Mouse (Mus musculus): Measurements from ENCODE around the gene Pde4b. TPM values are rescaled to one million over a fixed set of nuclear protein-coding genes. Genes with fewer than 3 reads are reported as not detected.

The Pde4b gene
- polyA plus RNA-seq, 1 experiment from 2014 or later, result 51.2 TPM

GRCm38 (mm10) chr4:102594506-102594905 lies 507.2 kb downstream of the Pde4b start:
- no peaks in the 10 kb centered on the region; the same call in 1 of the 2 replicates for H3K36me3 ChIP-seq (ENCODE audit: control insufficient read depth, insufficient read depth, low read length)
- no peak overlapping the region for H3K4me2 ChIP-seq (ENCODE audit: low read depth, low read length)
- peaks cover 2% of the 10 kb centered on the region; the same call in 1 of the 2 replicates for H3K4me1 ChIP-seq (ENCODE audit: control insufficient read depth, insufficient read depth, low read length)
- ATAC-seq (ENCODE audit: low read depth), result no peak
- no peak overlapping the region for H3K27ac ChIP-seq (ENCODE audit: low read depth, low read length)
- H3K9ac ChIP-seq (replicated peaks; ENCODE audit: low read depth, low read length), result no peak overlapping the region
- 76% methylated on average over 3 of the region's 3 CpGs for WGBS
- H3K4me3 ChIP-seq (ENCODE audit: low read depth, low read length), result no peak overlapping the region
- H3K9me3 ChIP-seq (ENCODE audit: control insufficient read depth, low read length), result no peaks in the 10 kb centered on the region
- no peaks in the 10 kb centered on the region for H3K27me3 ChIP-seq (ENCODE audit: control insufficient read depth, insufficient read depth, low read length)

GRCm38 (mm10) chr4:102603968-102604367 lies 516.6 kb downstream of the Pde4b start:
- H3K4me2 ChIP-seq (ENCODE audit: low read depth, low read length), result no peak overlapping the region
- WGBS, result 52% methylated on average over 2 of the region's 3 CpGs
- no peaks in the 10 kb centered on the region for H3K27me3 ChIP-seq (ENCODE audit: control insufficient read depth, insufficient read depth, low read length)
- no peak overlapping the region for H3K27ac ChIP-seq (ENCODE audit: low read depth, low read length)
- no peak overlapping the region for H3K4me3 ChIP-seq (ENCODE audit: low read depth, low read length)
- no peak for ATAC-seq (ENCODE audit: low read depth)
- H3K9me3 ChIP-seq (ENCODE audit: control insufficient read depth, low read length), result no peaks in the 10 kb centered on the region
- 0 out of 2 replicates have a peak, but pooled peaks cover 2% of the 10 kb centered on the region for H3K36me3 ChIP-seq (ENCODE audit: control insufficient read depth, insufficient read depth, low read length)
- no peak overlapping the region for H3K9ac ChIP-seq (replicated peaks; ENCODE audit: low read depth, low read length)
- no peaks in the 10 kb centered on the region for H3K4me1 ChIP-seq (ENCODE audit: control insufficient read depth, insufficient read depth, low read length)

- WGBS, result 96% methylated on average over 8 of the region's 8 CpGs
- no peaks in the 10 kb centered on the region for H3K36me3 ChIP-seq (ENCODE audit: control insufficient read depth, insufficient read depth, low read length)
Observed at GRCm38 (mm10) chr4:102605231-102605630, 517.9 kb downstream of the Pde4b start.

GRCm38 (mm10) chr4:102605722-102606341 lies 518.5 kb downstream of the Pde4b start:
- Histone ChIP-seq H3K27me3 (ENCODE audit: control insufficient read depth, insufficient read depth, low read length) (no peaks in the 10 kb centered on the region), H3K9ac (replicated peaks; ENCODE audit: low read depth, low read length) (no peak overlapping the region), H3K4me2 (ENCODE audit: low read depth, low read length) (no peak overlapping the region), H3K9me3 (ENCODE audit: control insufficient read depth, low read length) (no peaks in the 10 kb centered on the region), H3K36me3 (ENCODE audit: control insufficient read depth, insufficient read depth, low read length) (no peaks in the 10 kb centered on the region), H3K4me1 (ENCODE audit: control insufficient read depth, insufficient read depth, low read length) (no peaks in the 10 kb centered on the region), H3K4me3 (ENCODE audit: low read depth, low read length) (no peak overlapping the region), H3K27ac (ENCODE audit: low read depth, low read length) (no peak overlapping the region)
- 80% methylated on average over 4 of the region's 4 CpGs for WGBS
- ATAC-seq (ENCODE audit: low read depth), result no peak

More at GRCm38 (mm10) chr4:102605231-102605630, 517.9 kb downstream of the Pde4b start:
- no peak overlapping the region for H3K27ac ChIP-seq (ENCODE audit: low read depth, low read length)
- H3K4me1 ChIP-seq (ENCODE audit: control insufficient read depth, insufficient read depth, low read length), result no peaks in the 10 kb centered on the region
- no peak overlapping the region for H3K9ac ChIP-seq (replicated peaks; ENCODE audit: low read depth, low read length)
- no peak for ATAC-seq (ENCODE audit: low read depth)
- no peaks in the 10 kb centered on the region for H3K9me3 ChIP-seq (ENCODE audit: control insufficient read depth, low read length)
- H3K4me3 ChIP-seq (ENCODE audit: low read depth, low read length), result no peak overlapping the region
- no peak overlapping the region for H3K4me2 ChIP-seq (ENCODE audit: low read depth, low read length)
- no peaks in the 10 kb centered on the region for H3K27me3 ChIP-seq (ENCODE audit: control insufficient read depth, insufficient read depth, low read length)

GRCm38 (mm10) chr4:102606825-102607224 lies 519.5 kb downstream of the Pde4b start:
- Histone ChIP-seq H3K27me3 (ENCODE audit: control insufficient read depth, insufficient read depth, low read length) (no peaks in the 10 kb centered on the region), H3K4me3 (ENCODE audit: low read depth, low read length) (no peak overlapping the region), H3K9me3 (ENCODE audit: control insufficient read depth, low read length) (no peaks in the 10 kb centered on the region), H3K4me1 (ENCODE audit: control insufficient read depth, insufficient read depth, low read length) (no peaks in the 10 kb centered on the region), H3K27ac (ENCODE audit: low read depth, low read length) (no peak overlapping the region), H3K36me3 (ENCODE audit: control insufficient read depth, insufficient read depth, low read length) (no peaks in the 10 kb centered on the region), H3K4me2 (ENCODE audit: low read depth, low read length) (no peak overlapping the region), H3K9ac (replicated peaks; ENCODE audit: low read depth, low read length) (no peak overlapping the region)
- WGBS, result 88% methylated on average over 8 of the region's 8 CpGs
- ATAC-seq (ENCODE audit: low read depth), result no peak

GRCm38 (mm10) chr4:102607744-102608416 lies 520.5 kb downstream of the Pde4b start:
- 95% methylated on average over 7 of the region's 7 CpGs for WGBS
- ATAC-seq (ENCODE audit: low read depth), result no peak
- H3K9me3 ChIP-seq (ENCODE audit: control insufficient read depth, low read length), result no peaks in the 10 kb centered on the region

GRCm38 (mm10) chr4:102612596-102612995 lies 525.3 kb downstream of the Pde4b start:
- no peak overlapping the region for H3K9ac ChIP-seq (replicated peaks; ENCODE audit: low read depth, low read length)

More at GRCm38 (mm10) chr4:102607744-102608416, 520.5 kb downstream of the Pde4b start:
- Histone ChIP-seq H3K36me3 (ENCODE audit: control insufficient read depth, insufficient read depth, low read length) (no peaks in the 10 kb centered on the region), H3K9ac (replicated peaks; ENCODE audit: low read depth, low read length) (no peak overlapping the region), H3K4me2 (ENCODE audit: low read depth, low read length) (no peak overlapping the region), H3K27ac (ENCODE audit: low read depth, low read length) (no peak overlapping the region), H3K4me3 (ENCODE audit: low read depth, low read length) (no peak overlapping the region), H3K27me3 (ENCODE audit: control insufficient read depth, insufficient read depth, low read length) (no peaks in the 10 kb centered on the region), H3K4me1 (ENCODE audit: control insufficient read depth, insufficient read depth, low read length) (no peaks in the 10 kb centered on the region)

GRCm38 (mm10) chr4:102617774-102618173 lies 530.4 kb downstream of the Pde4b start:
- WGBS, result 80% methylated on average over 4 of the region's 4 CpGs
- no peak overlapping the region for H3K9ac ChIP-seq (replicated peaks; ENCODE audit: low read depth, low read length)

More at GRCm38 (mm10) chr4:102612596-102612995, 525.3 kb downstream of the Pde4b start:
- no peak for ATAC-seq (ENCODE audit: low read depth)
- Histone ChIP-seq H3K27me3 (ENCODE audit: control insufficient read depth, insufficient read depth, low read length) (no peaks in the 10 kb centered on the region), H3K4me3 (ENCODE audit: low read depth, low read length) (no peak overlapping the region), H3K9me3 (ENCODE audit: control insufficient read depth, low read length) (no peaks in the 10 kb centered on the region), H3K36me3 (ENCODE audit: control insufficient read depth, insufficient read depth, low read length) (no peaks in the 10 kb centered on the region), H3K4me1 (ENCODE audit: control insufficient read depth, insufficient read depth, low read length) (no peaks in the 10 kb centered on the region), H3K4me2 (ENCODE audit: low read depth, low read length) (no peak overlapping the region), H3K27ac (ENCODE audit: low read depth, low read length) (no peak overlapping the region)
- WGBS, result 94% methylated on average over 4 of the region's 4 CpGs

GRCm38 (mm10) chr4:102618609-102619008 lies 531.3 kb downstream of the Pde4b start:
- no peaks in the 10 kb centered on the region for H3K27me3 ChIP-seq (ENCODE audit: control insufficient read depth, insufficient read depth, low read length)
- 92% methylated on average over 3 of the region's 3 CpGs for WGBS
- H3K27ac ChIP-seq (ENCODE audit: low read depth, low read length), result no peak overlapping the region
- H3K9ac ChIP-seq (replicated peaks; ENCODE audit: low read depth, low read length), result no peak overlapping the region
- H3K4me1 ChIP-seq (ENCODE audit: control insufficient read depth, insufficient read depth, low read length), result no peaks in the 10 kb centered on the region
- ATAC-seq (ENCODE audit: low read depth), result no peak
- no peak overlapping the region for H3K4me2 ChIP-seq (ENCODE audit: low read depth, low read length)
- H3K9me3 ChIP-seq (ENCODE audit: control insufficient read depth, low read length), result no peaks in the 10 kb centered on the region
- no peaks in the 10 kb centered on the region for H3K36me3 ChIP-seq (ENCODE audit: control insufficient read depth, insufficient read depth, low read length)
- no peak overlapping the region for H3K4me3 ChIP-seq (ENCODE audit: low read depth, low read length)

More at GRCm38 (mm10) chr4:102617774-102618173, 530.4 kb downstream of the Pde4b start:
- Histone ChIP-seq H3K4me1 (ENCODE audit: control insufficient read depth, insufficient read depth, low read length) (no peaks in the 10 kb centered on the region), H3K27me3 (ENCODE audit: control insufficient read depth, insufficient read depth, low read length) (no peaks in the 10 kb centered on the region), H3K4me3 (ENCODE audit: low read depth, low read length) (no peak overlapping the region), H3K36me3 (ENCODE audit: control insufficient read depth, insufficient read depth, low read length) (no peaks in the 10 kb centered on the region), H3K27ac (ENCODE audit: low read depth, low read length) (no peak overlapping the region), H3K9me3 (ENCODE audit: control insufficient read depth, low read length) (no peaks in the 10 kb centered on the region), H3K4me2 (ENCODE audit: low read depth, low read length) (no peak overlapping the region)
- ATAC-seq (ENCODE audit: low read depth), result no peak

Data from neural tube, embryonic 14.5 days (tissue).